Mouse (Mus musculus): ENCODE data around the gene Gm49321.

Gm49321 gene

GRCm38 (mm10) chr12:73937353-73937752 is at the start of gene Gm49321:
TSS of gene Gm49321 (plus strand) at chr12:73937653.
- DNase-seq (ENCODE audit: low spot score in 2 of 2): no peak

DNA sequence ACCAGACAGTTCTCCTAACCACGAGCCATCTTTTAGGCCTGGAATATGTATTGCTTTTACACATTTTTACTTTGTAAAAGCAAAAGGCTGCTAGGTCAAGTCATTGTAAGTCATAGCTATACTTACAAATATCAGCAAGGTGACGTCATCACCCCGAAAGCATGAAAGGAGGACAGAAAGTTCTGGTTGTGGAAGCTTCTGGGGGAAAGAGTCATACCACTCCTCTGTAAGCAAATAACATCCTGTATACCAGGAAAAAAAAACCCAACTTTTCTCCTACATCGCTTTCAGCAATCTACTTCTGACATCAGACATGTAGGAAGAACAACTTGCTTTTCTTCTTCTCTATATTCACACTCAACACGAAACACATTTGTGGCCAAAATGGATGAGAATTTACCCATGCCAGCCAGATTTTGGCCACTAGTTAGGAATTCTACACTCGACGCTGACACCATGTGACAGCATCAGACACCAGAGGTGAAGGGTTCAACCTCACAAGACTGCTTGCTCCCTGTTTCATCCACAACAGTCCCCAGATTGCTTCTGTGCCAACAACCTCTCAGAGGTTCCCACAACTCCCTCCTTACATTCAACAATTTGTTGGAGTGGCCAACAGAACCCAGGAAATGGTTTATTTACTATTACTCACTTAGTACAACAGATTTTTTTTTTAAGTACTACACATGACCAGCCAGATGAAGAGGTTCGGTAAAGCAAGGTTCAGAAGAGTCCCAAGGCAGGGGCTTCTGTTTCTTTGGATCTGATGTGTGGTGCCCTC is 49.3 kb upstream of the Gm49321 start:
- DNase-seq (ENCODE audit: low spot score in 2 of 2): no peak

DNA sequence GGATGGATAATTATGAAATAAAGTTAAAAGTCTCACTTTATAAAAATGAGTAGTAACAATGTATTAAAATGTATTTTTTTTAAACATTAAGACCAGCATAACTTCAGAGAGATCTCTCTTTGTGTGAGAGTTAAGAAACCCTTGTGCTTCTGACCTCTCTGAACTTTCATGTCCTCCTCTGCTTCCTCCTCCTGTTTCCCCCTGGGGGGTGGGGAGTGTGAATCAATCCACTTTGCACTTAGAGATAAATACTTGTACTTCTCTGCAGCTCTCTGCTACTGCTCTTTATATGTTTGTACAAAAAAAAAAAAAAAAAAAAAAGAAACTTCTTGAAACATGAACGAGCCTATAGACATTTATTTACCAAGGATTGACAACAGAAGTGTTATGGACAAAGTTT is 47.9 kb upstream of the Gm49321 start:
- no peak for DNase-seq (ENCODE audit: low spot score in 2 of 2)

DNA sequence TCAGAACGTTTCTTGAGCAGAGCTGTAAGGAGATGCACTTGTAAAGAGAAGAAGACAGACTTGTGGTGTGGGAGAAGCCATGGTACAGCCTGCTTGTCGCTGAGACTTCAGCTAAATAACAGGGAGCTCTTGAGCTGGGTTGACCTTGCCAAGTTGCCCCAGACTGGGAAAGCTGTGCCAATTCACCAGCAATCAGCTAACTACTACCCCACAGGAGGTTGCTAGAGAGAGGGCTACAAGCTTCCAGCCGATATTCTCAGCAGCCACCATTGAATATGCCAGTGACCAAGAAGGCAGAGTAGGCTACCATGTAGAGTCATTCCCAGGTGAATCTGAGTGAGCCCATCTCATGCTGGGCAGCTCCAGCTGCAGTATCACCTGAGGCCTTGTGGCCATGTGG is 47.4 kb upstream of the Gm49321 start:
- no peak for DNase-seq (ENCODE audit: low spot score in 2 of 2)

DNA sequence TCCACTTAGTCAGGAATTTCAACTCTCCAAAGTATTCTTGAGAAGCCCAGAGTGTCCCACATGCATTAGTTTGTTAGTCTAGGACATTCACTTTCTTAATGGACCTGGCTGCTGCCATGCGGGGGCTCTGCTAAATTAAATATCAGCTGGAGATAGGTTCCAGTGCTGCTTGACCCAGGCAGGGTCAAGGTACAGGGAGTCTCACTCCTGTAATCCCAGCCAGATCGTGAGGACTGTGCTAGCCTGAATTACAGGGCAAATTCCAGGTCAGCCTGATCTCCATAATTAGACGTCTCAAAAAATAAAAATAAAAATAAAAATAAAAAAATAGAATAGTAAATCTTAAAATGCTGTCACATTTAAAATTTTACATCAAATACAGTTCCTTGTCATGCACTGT is 44.8 kb upstream of the Gm49321 start:
- no peak for DNase-seq (ENCODE audit: low spot score in 2 of 2)

- DNase-seq (ENCODE audit: low spot score in 2 of 2): no peak
These were observed 42.6 kb upstream of the Gm49321 start for GRCm38 (mm10) chr12:73894838-73895237.

GRCm38 (mm10) chr12:73895674-73896073 is 41.8 kb upstream of the Gm49321 start:
- DNase-seq (ENCODE audit: low spot score in 2 of 2): no peak

- no peak for DNase-seq (ENCODE audit: low spot score in 2 of 2)
These were observed 41.0 kb upstream of the Gm49321 start for GRCm38 (mm10) chr12:73896471-73896870.

GRCm38 (mm10) chr12:73898281-73898680 is 39.2 kb upstream of the Gm49321 start:
- DNase-seq (ENCODE audit: low spot score in 2 of 2): no peak

GRCm38 (mm10) chr12:73904133-73904934 is 33.1 kb upstream of the Gm49321 start:
- DNase-seq (ENCODE audit: low spot score in 2 of 2): no peak

DNA sequence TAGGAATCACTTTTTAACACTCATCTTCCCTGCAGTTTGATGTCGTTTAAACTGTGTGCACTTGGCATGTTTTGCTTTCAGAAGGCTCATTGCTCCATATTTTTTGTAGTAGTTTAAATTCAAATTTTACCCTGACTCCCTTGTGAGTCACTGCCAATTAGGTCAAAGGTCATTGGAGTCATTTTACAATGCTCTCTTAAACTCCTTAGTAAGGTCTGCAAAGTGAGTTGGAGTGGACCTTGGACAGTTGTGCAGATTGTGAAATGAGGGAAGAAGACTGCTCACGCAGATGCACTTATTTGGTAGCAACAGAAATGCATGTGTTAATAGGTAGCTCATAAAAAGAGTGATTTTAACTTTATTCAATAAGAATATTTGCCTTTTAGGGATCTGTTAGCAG is 32.4 kb upstream of the Gm49321 start:
- DNase-seq (ENCODE audit: low spot score in 2 of 2): no peak

DNA sequence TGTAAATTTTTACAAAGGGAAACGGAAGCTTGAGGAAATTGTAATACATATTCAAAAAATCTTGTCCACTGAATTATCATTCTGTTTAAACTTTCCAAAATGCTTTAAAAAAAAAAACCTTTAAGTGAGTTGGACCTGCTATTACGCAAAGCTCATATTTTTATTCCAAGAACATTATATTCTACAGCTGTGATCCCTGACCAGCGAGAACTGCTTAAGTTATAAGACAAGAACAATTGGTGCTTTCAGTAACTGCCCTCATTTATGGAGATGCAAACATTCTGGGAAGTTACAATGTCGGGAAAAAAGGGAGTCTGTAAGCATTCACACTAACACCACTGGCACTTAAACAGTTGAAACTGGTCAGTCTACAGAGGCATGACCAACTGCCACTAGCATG is 31.9 kb upstream of the Gm49321 start:
- no peak for DNase-seq (ENCODE audit: low spot score in 2 of 2)

GRCm38 (mm10) chr12:73907079-73907672 is 30.3 kb upstream of the Gm49321 start:
- no peak for DNase-seq (ENCODE audit: low spot score in 2 of 2)

GRCm38 (mm10) chr12:73907673-73908150 is 29.7 kb upstream of the Gm49321 start:
- DNase-seq (ENCODE audit: low spot score in 2 of 2): peak; percentile 96

DNA sequence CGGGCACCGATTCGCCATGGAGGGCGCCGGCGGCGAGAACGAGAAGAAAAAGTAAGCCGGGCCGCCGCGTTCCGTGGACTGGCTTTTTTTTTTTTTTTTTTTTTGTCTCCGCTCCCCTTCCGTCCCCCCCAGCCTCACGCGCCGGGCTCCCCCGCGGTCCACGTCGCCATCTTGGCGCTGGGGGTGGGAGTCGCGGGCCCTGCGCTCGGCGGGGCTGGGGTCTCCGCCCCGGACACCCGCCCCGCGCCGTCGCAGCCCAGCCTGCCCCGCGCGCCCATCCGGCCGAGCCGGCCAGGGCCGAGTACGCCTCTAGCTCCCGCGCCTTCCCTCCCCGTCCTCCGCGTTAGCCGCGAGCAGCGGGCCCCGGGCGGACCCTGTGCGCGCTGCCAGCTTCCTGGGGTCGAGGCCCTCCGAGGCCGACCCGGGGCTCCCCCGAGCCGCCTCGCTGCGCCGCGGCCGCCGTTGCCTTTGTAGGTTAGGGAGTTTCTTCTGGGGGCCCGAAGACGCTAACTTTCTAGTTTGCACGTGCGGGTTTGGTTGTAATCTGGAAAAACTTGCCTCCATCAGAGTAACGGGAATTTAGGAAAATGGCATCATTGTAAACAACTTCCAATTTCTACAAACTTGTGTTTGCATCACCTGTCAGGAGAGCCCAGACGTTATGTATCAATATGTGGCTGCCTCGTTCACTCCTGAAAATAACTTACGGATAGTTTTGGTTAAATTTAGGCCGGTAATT is 29.0 kb upstream of the Gm49321 start:
- DNase-seq (ENCODE audit: low spot score in 2 of 2): peak; percentile 33 to 50

GRCm38 (mm10) chr12:73909013-73909575 is 28.4 kb upstream of the Gm49321 start:
- DNase-seq (ENCODE audit: low spot score in 2 of 2): no peak

DNA sequence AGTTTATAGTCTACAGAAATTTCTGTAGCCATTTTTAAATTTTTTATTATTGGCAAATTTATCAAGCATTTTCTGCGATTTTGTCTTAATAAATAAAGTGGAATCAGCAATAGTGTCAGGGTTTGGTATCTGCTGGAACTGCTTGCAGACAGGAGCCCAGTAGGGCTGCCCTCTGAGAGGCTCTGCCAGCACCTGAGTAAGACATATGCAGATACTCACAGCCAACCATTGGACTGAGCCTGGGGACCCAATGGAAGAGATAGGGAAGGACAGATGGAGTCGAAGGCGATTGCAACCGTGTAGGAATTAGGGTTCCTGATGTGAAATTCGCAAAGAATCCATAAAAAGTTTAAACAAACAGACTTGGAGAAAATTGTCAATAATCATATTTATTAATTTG is 19.0 kb upstream of the Gm49321 start:
- DNase-seq (ENCODE audit: low spot score in 2 of 2): no peak

- no peak for DNase-seq (ENCODE audit: low spot score in 2 of 2)
These were observed 7.2 kb upstream of the Gm49321 start for GRCm38 (mm10) chr12:73930266-73930665.

DNA sequence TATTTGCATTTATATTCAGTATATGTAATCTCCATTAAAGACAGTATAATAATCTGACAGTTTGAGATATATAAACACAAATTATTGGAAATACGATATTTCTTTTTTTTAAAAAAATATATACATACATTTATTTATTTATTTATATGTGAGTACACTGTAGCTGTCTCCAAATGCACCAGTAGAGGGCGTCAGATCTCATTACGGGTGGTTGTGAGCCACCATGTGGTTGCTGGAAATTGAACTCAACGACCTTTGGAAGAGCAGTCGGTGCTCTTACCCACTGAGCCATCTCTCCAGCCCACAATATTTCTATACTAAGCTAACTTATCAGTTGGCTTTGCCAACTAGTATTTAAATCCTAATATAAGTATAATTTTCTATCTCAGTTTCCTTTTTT is 6.2 kb upstream of the Gm49321 start:
- no peak for DNase-seq (ENCODE audit: low spot score in 2 of 2)

- no peak for DNase-seq (ENCODE audit: low spot score in 2 of 2)
These were observed 2.9 kb upstream of the Gm49321 start for GRCm38 (mm10) chr12:73934528-73934927.

- no peak for DNase-seq (ENCODE audit: low spot score in 2 of 2)
These were observed 2.1 kb downstream of the Gm49321 start for GRCm38 (mm10) chr12:73939542-73939941.

GRCm38 (mm10) chr12:73948415-73948814 is 11.0 kb downstream of the Gm49321 start:
- no peak for DNase-seq (ENCODE audit: low spot score in 2 of 2)
